Mouse (Mus musculus): ENCODE data around the gene Mb.

DNA sequence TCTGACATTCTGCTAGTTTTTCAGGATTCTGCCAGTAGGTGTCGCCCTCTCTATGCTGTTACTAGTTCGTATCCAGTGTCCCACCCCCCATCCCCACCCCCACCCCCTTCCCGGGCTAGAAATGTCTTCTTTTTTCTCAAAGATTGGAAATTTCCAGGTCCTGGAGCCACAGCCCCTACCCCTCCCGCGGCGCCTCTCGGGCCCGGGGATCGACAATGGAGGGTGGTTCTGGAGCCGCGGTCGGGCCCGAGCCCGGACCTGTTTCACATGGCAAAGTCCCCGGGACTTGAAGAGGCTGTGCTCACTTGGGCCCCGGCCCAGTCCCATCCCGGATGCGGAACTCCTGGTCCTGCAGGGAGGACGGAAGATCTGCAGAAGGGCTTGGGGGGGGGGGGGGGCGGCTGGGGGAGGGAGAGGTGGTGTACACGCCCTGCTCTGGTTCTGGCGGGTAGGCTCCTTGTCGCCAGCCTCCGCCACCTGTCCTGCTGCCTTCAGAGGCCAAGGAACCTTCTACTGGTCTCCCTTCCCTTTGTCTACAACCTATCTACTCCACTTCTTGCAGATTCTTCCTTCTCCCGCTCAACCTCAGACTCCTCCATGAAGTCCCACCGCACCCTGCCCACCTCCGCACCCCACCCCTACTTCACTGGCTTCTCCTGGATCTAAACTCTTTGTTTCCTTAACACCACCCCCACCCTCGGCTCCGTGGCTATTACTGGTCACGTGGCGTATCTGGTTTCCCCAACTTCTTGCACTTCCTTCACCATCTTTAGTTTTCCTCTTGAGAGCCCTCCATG is 76.4 kb downstream of the Mb start:
- TF ChIP-seq POLR2A (IDR thresholded peaks at IDR 0.05; ENCODE audit: insufficient read depth, low read depth, low read length) (no peak), EP300 (IDR thresholded peaks at IDR 0.05; ENCODE audit: insufficient read depth, low read depth, low read length) (no peak), CTCF (IDR thresholded peaks at IDR 0.05) (peak; percentile 89)

Data from heart, adult 2 months (tissue).